Mouse (Mus musculus) lung, adult 2 months (tissue): ENCODE results near the gene Tcea2.

ENCODE experiments used
- CTCF ChIP-seq: fragments of 200-500 bp; IDR thresholded peaks from 2 replicates; pipeline ENCODE4 v1.5.1; 2011; ENCODE audit warnings: mild to moderate bottlenecking, low read length, control low read depth; ENCODE audit not compliant: insufficient read depth
- POLR2A ChIP-seq: fragments of 200-500 bp; IDR thresholded peaks from 2 replicates; pipeline ENCODE4 v1.6.1; 2011; ENCODE audit warnings: low read depth, mild to moderate bottlenecking, control low read depth, low read length, borderline replicate concordance; ENCODE audit errors: extremely low read depth

DNA sequence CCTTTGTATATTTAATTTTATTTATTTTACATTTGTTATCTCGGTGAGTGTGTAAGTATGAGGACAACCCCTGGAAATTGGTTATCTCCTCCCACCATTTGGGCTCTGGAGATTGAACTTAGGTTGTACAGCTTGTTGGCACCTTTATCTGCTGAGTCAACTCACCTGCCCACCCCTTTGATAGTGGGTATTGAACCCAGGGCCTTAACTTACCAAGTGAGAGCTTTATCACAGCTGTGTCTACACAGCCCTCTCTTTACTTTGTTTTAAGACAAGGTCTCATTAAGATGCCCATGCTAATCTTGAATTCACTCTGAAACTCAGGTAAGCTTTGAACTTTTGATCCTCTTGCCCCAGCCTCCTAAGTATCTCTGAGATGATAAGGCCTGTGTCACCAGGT lies 1.9 kb downstream of the Tcea2 start:
- TF ChIP-seq POLR2A: no peak
- no peak for TF ChIP-seq CTCF
